Mouse (Mus musculus): ENCODE results near the gene Eif5b. TPM values are rescaled to one million over a fixed set of nuclear protein-coding genes. Genes with fewer than 3 reads are reported as not detected.
"Not testable (repeated sequence)": the region's sequence is repeated elsewhere in the genome, so short reads cannot be mapped to it uniquely, and the experiment has no call there.

The Eif5b gene
- polyA plus RNA-seq (2015; fragmentation: Nextera tagmentation; extraction: Ambion mirVana), result 22.8 and 24.6 TPM in 2 replicates

DNA sequence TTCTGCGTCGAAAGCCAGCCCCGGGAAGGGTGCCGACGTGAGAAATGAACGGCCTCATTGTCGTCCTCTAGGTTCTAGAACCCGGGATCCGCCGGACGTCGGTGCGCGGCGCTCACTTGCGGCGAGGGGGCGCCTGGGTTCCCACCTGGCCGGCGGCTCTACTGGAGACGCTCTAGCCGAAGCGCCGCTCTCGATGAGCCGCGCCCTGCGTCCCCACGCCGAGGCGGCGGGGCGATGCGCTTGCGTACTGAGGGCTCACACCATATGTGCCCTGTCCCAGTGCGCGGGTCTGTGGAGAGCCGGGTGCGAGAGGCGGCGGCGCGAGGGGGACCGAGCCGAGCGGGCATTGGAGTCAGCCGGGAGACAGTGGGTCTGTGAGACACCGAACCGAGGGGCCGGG, at the start of gene Eif5b, which contains the start of gene Txndc9:
Eif5b (plus strand) TSS at position 144 of the 400 bp plus-strand sequence.
Txndc9 (minus strand) TSS at position 27 of the 400 bp plus-strand sequence.
- Histone ChIP-seq H3K4me3 (peak within 1 kb of the TSS; percentile 80), H3K9ac (replicated peaks) (peak within 1 kb of the TSS; percentile 74), H3K4me1 (peaks cover 18% of the 10 kb centered on the region), H3K27me3 (no peaks in the 10 kb centered on the region), H3K4me2 (replicated peaks) (peak within 1 kb of the TSS; percentile 64), H3K36me3 (peaks cover 24% of the 10 kb centered on the region), H3K9me3 (no peaks in the 10 kb centered on the region), H3K27ac (replicated peaks) (peak within 1 kb of the TSS; percentile 95)
- whole genome bisulfite sequencing, result under 1% methylated on average over 50 of the region's 50 CpGs
- peak; percentile 94 for ATAC-seq (replicated peaks)

DNA sequence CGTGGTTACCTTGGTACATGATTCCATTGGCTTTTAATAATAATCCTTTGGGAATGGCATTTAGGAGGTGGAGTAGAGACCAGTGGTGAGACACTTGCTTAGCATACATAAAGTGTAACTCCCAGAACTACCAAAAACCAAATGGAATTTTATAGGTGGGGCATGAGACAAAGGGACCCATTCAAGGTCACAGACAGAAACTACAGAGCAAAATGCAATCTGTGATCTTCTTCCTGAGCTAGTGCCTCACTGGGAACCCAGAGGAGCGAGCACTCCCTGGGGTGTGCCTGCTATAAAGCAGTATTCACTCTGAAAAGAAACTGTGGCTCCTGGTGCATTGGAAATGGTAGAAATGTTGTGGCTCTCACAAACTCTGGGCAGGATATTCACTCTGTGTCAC, 48.9 kb upstream of the Eif5b start:
- 81% methylated on average over 2 of the region's 2 CpGs for WGBS
- ATAC-seq (replicated peaks), result no peak
- Histone ChIP-seq H3K27ac (replicated peaks) (no peak overlapping the region), H3K4me1 (no peaks in the 10 kb centered on the region), H3K9me3 (no peaks in the 10 kb centered on the region), H3K27me3 (no peaks in the 10 kb centered on the region), H3K9ac (replicated peaks) (no peak overlapping the region), H3K4me3 (no peak overlapping the region), H3K4me2 (replicated peaks) (no peak overlapping the region), H3K36me3 (no peaks in the 10 kb centered on the region)

DNA sequence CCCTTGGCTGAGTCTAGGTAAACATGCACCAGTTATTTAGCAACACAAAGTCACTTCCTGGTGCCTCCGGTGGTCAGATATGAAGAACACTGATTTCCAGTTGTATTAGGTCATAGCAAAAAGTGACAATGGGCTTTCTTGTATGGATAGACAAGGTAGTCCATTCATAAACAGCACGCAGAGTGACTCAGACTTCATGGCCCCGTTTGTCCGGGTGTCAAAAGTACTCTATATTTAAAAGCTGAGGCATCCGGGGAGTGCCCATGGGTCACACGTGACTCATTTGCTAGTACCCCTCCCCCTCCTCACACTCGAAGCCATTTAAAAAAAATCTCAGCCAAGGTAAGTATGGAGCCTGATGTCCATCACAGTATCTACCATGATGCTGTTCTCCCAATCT, 43.0 kb upstream of the Eif5b start:
- ATAC-seq (replicated peaks), result no peak
- WGBS, result 85% methylated on average over 7 of the region's 7 CpGs
- Histone ChIP-seq H3K27me3 (no peaks in the 10 kb centered on the region), H3K36me3 (no peaks in the 10 kb centered on the region), H3K4me3 (no peak overlapping the region), H3K4me1 (peaks cover 7% of the 10 kb centered on the region; the same call in 1 of the 2 replicates), H3K9me3 (no peaks in the 10 kb centered on the region), H3K9ac (replicated peaks) (no peak overlapping the region), H3K4me2 (replicated peaks) (no peak overlapping the region), H3K27ac (replicated peaks) (no peak overlapping the region)

DNA sequence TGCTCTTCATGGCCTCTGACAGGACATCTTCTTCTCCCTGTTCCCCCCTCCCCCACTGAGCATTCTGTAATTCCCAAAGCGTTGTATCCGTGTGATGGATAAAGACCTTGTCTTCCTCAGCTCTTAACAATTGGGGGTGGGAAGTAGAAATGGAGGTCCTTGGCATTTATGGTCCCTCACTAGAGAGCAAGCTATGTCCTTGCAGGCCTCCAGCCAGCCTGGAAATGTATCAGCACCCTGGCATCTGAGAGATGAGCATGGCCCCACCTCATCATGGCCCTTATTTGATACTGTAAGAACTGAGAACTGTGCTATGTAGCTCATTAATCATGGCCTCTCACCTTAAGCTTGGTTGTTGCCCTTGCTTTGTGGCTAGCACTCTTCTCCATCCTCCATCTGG, 42.6 kb upstream of the Eif5b start:
- H3K36me3 ChIP-seq, result no peaks in the 10 kb centered on the region
- no peak overlapping the region for H3K27ac ChIP-seq (replicated peaks)
- 96% methylated on average over 2 of the region's 2 CpGs for WGBS
- no peak overlapping the region for H3K4me3 ChIP-seq
- ATAC-seq (replicated peaks), result no peak
- no peak overlapping the region for H3K9ac ChIP-seq (replicated peaks)
- no peak overlapping the region for H3K4me2 ChIP-seq (replicated peaks)
- H3K4me1 ChIP-seq, result peaks cover 7% of the 10 kb centered on the region; the same call in 1 of the 2 replicates
- H3K27me3 ChIP-seq, result no peaks in the 10 kb centered on the region
- H3K9me3 ChIP-seq, result no peaks in the 10 kb centered on the region

DNA sequence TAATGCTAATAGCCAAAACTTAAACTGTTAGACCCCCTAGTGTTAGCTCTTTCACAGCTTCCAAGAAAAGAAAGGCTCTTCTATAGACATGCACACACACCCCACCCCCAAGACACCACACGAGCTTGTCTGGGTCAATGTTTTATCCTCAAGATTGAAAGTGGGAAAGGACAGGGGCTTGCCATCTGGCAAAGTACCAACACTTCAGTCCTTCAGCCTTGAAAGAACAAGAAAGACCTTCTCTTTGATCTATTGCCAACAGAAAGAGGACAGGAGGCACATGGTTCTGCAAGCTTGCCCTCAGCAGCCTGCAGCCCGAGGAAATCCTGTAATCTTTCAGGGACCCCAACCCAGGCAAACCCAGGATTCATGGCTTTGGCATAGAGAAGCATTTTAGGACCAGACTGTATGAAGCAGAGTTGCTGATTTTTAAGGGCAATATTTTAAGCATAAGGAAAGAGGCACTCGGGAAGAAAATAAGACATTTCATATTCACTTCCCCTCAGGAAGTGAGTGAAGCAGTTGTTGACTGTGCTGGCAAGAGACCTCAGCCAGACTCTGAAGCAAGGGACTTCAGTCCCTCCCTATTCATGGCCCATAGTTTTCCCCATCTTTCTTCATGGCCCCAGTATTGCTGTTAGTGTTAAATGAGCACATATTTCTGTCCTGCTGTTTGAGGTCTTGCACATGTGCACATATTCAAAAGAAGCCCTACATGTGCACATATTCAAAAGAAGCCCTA, 40.9 kb upstream of the Eif5b start:
- Histone ChIP-seq H3K36me3 (no peaks in the 10 kb centered on the region), H3K9me3 (no peaks in the 10 kb centered on the region), H3K9ac (replicated peaks) (no peak overlapping the region), H3K4me3 (no peak overlapping the region), H3K4me2 (replicated peaks) (no peak overlapping the region), H3K4me1 (peaks cover 7% of the 10 kb centered on the region; the same call in 1 of the 2 replicates), H3K27me3 (no peaks in the 10 kb centered on the region), H3K27ac (replicated peaks) (no peak overlapping the region)
- ATAC-seq (replicated peaks), result no peak
- WGBS, result 22% methylated on average over 3 of the region's 3 CpGs

DNA sequence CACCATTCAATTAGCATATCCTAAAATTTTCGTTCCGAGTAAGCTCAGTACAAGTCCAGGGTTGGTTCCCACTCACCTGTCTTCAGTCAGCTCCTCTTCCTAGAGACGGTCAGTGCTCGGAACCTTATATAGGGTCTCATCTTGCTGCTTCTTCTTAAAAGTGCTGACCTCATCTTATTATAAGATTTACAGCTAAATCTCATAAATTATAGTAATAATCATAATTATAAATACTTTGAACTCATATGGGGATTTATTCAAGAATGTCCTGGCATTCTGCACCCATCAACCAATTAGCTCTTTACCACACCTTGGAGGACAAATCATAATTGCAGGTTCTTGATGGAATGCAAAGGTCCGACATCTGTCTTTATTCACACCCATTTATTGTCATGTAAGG, 40.2 kb upstream of the Eif5b start, which contains the start of gene Lyg1:
Lyg1 (minus strand) TSS at position 101 of the 400 bp plus-strand sequence.
- Histone ChIP-seq H3K9me3 (no peaks in the 10 kb centered on the region), H3K36me3 (no peaks in the 10 kb centered on the region), H3K27ac (replicated peaks) (no peak within 1 kb of the TSS), H3K4me2 (replicated peaks) (no peak within 1 kb of the TSS), H3K9ac (replicated peaks) (no peak within 1 kb of the TSS), H3K4me3 (no peak within 1 kb of the TSS), H3K4me1 (peaks cover 7% of the 10 kb centered on the region; the same call in 1 of the 2 replicates), H3K27me3 (no peaks in the 10 kb centered on the region)
- 78% methylated on average over 5 of the region's 5 CpGs for WGBS
- ATAC-seq (replicated peaks), result no peak

DNA sequence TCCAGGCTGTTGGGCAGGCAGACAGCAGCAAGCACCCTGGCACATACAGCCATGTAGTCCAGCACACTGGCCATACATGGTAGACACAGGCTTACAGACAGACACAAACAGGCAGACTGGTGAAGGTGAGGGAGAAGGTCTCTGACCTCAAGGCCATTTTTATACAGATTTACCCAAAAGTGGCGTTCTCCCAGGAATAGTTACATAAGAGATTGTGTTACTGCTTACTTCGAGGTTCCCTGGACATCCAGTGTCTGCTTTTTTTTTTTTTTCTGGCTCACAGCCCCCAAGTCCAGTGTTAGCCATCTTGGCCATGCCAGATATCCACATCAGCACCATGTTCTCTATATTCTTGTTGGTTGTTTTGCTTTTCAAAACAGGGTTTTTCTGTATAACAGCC, 39.3 kb upstream of the Eif5b start:
- Histone ChIP-seq H3K4me1 (peaks cover 7% of the 10 kb centered on the region; the same call in 1 of the 2 replicates), H3K36me3 (no peaks in the 10 kb centered on the region), H3K4me3 (no peak overlapping the region), H3K4me2 (replicated peaks) (no peak overlapping the region), H3K27me3 (no peaks in the 10 kb centered on the region), H3K27ac (replicated peaks) (no peak overlapping the region), H3K9me3 (no peaks in the 10 kb centered on the region), H3K9ac (replicated peaks) (no peak overlapping the region)
- no peak for ATAC-seq (replicated peaks)
- WGBS, result 81% methylated on average over 2 of the region's 2 CpGs

DNA sequence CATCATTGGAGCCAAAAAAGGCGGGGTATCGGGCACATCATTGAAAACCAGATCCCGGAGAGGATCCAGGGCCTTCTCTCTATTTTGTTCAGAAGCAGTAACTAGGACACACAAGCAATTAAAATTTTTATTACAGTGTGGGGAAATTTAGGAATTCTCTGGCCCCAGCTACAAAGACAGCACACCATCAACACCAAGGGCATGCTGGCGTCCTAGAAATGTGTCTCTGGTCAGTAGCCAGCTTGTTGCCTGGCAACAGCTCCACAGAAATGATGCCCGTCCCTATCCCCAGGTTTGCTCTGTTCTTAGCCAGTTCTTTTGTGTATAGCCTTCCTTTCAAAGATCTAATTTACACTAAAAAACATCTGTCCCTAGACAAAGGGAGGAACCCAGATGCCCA, 38.3 kb upstream of the Eif5b start:
- Histone ChIP-seq H3K36me3 (no peaks in the 10 kb centered on the region), H3K4me1 (peaks cover 7% of the 10 kb centered on the region; the same call in 1 of the 2 replicates), H3K9me3 (no peaks in the 10 kb centered on the region), H3K4me3 (no peak overlapping the region), H3K27me3 (no peaks in the 10 kb centered on the region), H3K4me2 (replicated peaks) (no peak overlapping the region), H3K9ac (replicated peaks) (no peak overlapping the region), H3K27ac (replicated peaks) (no peak overlapping the region)
- 42% methylated on average over 5 of the region's 5 CpGs for WGBS
- ATAC-seq (replicated peaks), result no peak

DNA sequence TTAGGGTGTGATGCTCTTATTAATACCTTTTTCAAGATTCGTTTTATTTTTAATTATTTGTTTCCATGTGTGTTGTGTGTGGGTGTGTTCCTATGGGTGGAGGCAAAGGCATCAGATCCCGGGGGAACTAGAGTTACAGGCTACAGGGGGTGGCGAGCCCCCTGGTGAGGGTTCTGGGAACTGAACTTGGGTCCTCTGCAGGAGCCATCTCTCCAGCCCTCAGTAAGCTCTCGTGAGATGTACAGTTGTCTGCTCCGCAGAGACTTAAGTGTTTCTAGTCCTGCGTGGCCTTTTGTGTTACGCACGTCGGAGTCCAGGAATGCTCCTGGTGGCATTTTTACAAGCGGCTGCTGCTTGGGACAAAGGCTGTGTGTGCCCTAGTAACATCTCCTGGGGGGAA, 32.2 kb upstream of the Eif5b start:
- Histone ChIP-seq H3K4me3 (no peak overlapping the region), H3K9ac (replicated peaks) (no peak overlapping the region), H3K4me2 (replicated peaks) (no peak overlapping the region), H3K9me3 (no peaks in the 10 kb centered on the region), H3K27ac (replicated peaks) (no peak overlapping the region), H3K36me3 (no peaks in the 10 kb centered on the region), H3K27me3 (no peaks in the 10 kb centered on the region), H3K4me1 (no peaks in the 10 kb centered on the region)
- 62% methylated on average over 10 of the region's 10 CpGs for WGBS
- ATAC-seq (replicated peaks), result no peak

DNA sequence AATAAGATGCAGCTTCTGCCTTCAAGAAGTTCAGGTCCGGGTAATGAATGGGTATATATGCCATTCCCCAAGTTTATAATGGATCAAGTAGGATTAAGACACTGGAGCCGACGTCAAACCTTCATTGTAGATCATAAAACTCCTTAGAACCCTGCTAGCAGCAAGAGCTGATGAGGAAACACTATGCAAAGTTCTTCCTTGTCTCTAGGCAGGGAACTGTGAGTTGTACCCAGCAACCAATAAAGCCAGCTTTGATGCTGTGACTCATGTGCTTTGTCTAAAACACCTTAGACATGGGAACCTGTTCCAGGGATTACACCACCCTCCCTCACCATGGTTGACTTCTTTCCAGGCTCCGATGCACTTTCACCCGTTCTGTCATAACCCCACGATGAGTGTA, 29.1 kb upstream of the Eif5b start:
- Histone ChIP-seq H3K4me1 (no peaks in the 10 kb centered on the region), H3K36me3 (no peaks in the 10 kb centered on the region), H3K4me2 (replicated peaks) (no peak overlapping the region), H3K9me3 (no peaks in the 10 kb centered on the region), H3K9ac (replicated peaks) (no peak overlapping the region), H3K27ac (replicated peaks) (no peak overlapping the region), H3K4me3 (no peak overlapping the region), H3K27me3 (no peaks in the 10 kb centered on the region)
- WGBS, result 87% methylated on average over 6 of the region's 6 CpGs
- no peak for ATAC-seq (replicated peaks)

DNA sequence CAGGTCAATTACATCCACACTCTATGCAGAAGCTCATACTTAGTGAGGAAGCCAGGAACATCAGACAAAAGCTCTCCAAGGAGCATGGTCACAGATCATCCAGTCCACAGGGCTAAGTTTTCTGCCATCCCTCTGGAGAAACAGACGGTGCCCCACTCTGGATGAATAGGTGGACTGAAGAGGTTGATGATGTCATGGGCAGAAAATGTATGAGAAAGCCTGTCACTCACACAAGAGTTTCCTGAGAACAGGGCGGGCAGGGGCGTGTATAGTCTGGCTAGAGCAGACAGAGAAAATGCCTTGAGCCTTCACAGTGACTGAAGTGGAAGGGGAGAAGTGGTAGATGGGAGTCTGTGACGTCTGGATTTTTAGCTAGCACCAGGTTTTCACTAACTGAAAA, 26.3 kb upstream of the Eif5b start:
- Histone ChIP-seq H3K36me3 (no peaks in the 10 kb centered on the region), H3K4me3 (no peak overlapping the region), H3K27me3 (no peaks in the 10 kb centered on the region), H3K9me3 (no peaks in the 10 kb centered on the region), H3K27ac (replicated peaks) (no peak overlapping the region), H3K4me1 (no peaks in the 10 kb centered on the region), H3K9ac (replicated peaks) (no peak overlapping the region), H3K4me2 (replicated peaks) (no peak overlapping the region)
- 36% methylated on average over 4 of the region's 4 CpGs for WGBS
- ATAC-seq (replicated peaks), result no peak

DNA sequence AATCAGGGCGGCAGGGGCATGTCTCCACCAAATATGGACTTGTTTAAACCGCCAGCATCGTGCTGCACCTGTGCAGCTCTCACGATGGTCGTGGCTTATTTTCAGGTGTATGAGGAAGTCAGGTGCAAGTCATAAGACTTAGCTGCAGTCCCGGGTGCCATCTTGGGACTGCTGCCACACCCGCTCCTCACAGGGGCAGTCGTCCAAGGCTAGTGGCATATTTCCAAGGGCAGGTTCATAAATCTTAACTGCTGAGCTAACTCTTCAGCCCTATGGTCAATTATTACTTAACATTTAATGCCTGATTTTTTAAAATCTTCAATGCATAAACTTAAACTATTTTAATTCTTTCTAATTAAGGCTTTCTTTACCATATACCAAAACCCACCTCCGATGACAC, 21.1 kb upstream of the Eif5b start:
- H3K27ac ChIP-seq (replicated peaks); H3K4me3 ChIP-seq; H3K9ac ChIP-seq (replicated peaks); H3K4me2 ChIP-seq (replicated peaks); ATAC-seq (replicated peaks); H3K36me3 ChIP-seq; H3K4me1 ChIP-seq; H3K9me3 ChIP-seq; H3K27me3 ChIP-seq: not testable (repeated sequence)
- WGBS, result 82% methylated on average over 9 of the region's 9 CpGs

DNA sequence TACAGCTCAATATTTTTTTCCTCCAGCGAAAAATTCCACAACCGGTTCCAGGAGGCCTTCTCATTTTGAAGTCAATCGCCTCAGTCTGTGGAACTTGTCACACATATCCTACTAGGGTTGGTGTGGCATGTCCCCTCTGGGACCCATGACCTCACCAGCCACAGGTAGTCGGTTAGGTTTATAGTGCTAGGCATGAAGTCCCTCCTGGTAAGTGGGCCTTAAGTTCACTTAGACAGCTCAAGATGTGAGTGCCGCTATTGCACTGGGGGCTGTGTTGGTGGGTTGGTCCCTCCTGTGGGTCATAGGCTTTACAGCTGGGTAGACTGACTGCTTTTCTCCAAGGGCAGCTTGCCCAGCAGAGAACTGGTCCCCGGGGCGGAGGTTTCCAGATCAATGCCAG, 20.5 kb upstream of the Eif5b start:
- H3K27me3 ChIP-seq, result no peaks in the 10 kb centered on the region
- H3K27ac ChIP-seq (replicated peaks), result no peak overlapping the region
- H3K9me3 ChIP-seq, result no peaks in the 10 kb centered on the region
- no peak for ATAC-seq (replicated peaks)
- no peaks in the 10 kb centered on the region for H3K4me1 ChIP-seq
- no peak overlapping the region for H3K4me3 ChIP-seq
- 89% methylated on average over 7 of the region's 7 CpGs for WGBS
- no peak overlapping the region for H3K9ac ChIP-seq (replicated peaks)
- no peak overlapping the region for H3K4me2 ChIP-seq (replicated peaks)
- H3K36me3 ChIP-seq, result no peaks in the 10 kb centered on the region
